Mouse (Mus musculus) splenic B cell, adult 2 months (primary cell): ENCODE results near the gene Ecpas.

Source experiments
- DNase-seq: peaks from one replicate; pipeline ENCODE4 v3.0.0-alpha.2; 2011; ENCODE audit warnings: low read depth, low spot score
- H3K27me3 ChIP-seq: 2 replicates; pipeline ENCODE4 v1.6.1; 2012; ENCODE audit warnings: mild to moderate bottlenecking, low read length, moderate library complexity, mixed read lengths; ENCODE audit not compliant: control insufficient read depth, poor library complexity, insufficient read depth, severe bottlenecking
- H3K36me3 ChIP-seq: 2 replicates; pipeline ENCODE4 v1.6.1; 2012; ENCODE audit warnings: mild to moderate bottlenecking, low read length, moderate library complexity, mixed read lengths; ENCODE audit not compliant: control insufficient read depth, poor library complexity, insufficient read depth, severe bottlenecking

The Ecpas gene

GRCm38 (mm10) chr4:58912629-58913335 lies at the start of gene Ecpas:
Ecpas (minus strand) TSS chr4:58912749.
- DNase-seq, result peak; percentile 67
- no peaks in the 10 kb centered on the region for H3K27me3 ChIP-seq
- no peaks in the 10 kb centered on the region for H3K36me3 ChIP-seq

DNA sequence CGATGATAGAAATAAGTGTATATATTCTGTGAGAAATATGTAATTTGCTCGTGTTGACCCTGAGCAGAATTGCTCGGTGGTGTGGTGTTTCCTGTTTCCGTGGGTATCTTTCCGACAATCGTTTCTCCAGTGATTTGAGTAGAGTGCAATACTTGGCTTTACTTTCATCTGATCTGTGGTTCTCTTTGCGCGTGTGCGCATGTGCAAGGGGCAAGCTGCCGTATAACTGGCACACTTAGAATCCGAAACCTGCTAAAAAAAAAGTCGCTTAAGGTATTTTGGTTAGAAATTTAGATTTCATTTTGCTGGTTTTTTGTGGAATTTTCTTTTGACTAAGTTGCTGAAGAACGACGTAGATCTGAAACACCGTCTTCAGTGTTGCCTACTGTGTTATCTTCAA lies 49.2 kb upstream of the Ecpas start:
- no peaks in the 10 kb centered on the region for H3K36me3 ChIP-seq
- H3K27me3 ChIP-seq, result no peaks in the 10 kb centered on the region
- DNase-seq, result no peak

- no peaks in the 10 kb centered on the region for H3K27me3 ChIP-seq
- DNase-seq, result no peak
Observed at GRCm38 (mm10) chr4:58952630-58953029, 40.1 kb upstream of the Ecpas start.

GRCm38 (mm10) chr4:58948391-58948790 lies 35.8 kb upstream of the Ecpas start:
- Histone ChIP-seq H3K27me3 (no peaks in the 10 kb centered on the region), H3K36me3 (no peaks in the 10 kb centered on the region)
- DNase-seq, result no peak

More at GRCm38 (mm10) chr4:58952630-58953029, 40.1 kb upstream of the Ecpas start:
- H3K36me3 ChIP-seq, result no peaks in the 10 kb centered on the region

GRCm38 (mm10) chr4:58944695-58945094 lies 32.1 kb upstream of the Ecpas start:
- no peaks in the 10 kb centered on the region for H3K27me3 ChIP-seq
- no peak for DNase-seq
- H3K36me3 ChIP-seq, result no peaks in the 10 kb centered on the region

GRCm38 (mm10) chr4:58944206-58944553 lies 31.6 kb upstream of the Ecpas start:
- Histone ChIP-seq H3K27me3 (no peaks in the 10 kb centered on the region), H3K36me3 (no peaks in the 10 kb centered on the region)
- DNase-seq, result no peak

DNA sequence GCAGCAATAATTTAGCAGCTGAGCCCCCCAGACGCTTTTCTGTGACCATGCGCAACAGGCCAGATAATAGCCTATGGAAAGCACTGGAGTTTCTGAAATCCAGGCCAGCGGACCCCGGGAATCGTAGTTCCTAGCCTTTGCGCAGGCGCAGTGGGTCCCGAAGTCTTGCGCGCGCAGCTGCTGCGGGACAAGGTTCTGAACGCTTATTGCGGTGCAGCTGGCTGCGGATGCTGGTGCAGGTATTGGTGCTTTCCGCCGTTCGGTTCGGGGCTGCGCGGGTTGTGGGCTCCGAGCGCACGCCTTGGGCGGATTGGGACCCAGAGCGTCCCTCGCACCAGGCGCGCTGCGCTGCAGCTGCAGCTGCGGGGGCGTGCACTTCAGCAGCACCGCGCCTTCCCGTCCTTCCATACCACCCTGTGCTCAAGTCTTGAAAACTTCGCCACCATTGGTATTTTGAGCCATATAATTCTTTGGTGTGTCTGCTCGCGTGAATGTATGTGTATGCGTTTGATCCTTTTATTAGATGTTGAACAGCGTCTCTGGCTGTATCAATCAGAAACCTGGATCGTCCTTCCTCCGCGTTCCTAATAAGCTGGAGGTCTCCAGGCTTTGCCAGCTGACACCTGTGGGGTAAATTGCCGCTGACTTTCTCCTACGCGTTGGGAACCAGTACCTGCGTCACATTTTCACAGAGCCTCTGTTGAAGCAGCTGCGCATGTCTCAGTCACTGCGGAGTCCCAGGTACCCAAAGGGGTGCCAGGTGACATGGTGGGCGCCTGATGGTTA lies 31.1 kb upstream of the Ecpas start, which contains the start of gene Zkscan16:
Gene Zkscan16, plus strand, starts transcription at position 209 of the 786 bp plus-strand sequence.
- DNase-seq, result peak; percentile 69
- H3K36me3 ChIP-seq, result no peaks in the 10 kb centered on the region
- no peaks in the 10 kb centered on the region for H3K27me3 ChIP-seq

DNA sequence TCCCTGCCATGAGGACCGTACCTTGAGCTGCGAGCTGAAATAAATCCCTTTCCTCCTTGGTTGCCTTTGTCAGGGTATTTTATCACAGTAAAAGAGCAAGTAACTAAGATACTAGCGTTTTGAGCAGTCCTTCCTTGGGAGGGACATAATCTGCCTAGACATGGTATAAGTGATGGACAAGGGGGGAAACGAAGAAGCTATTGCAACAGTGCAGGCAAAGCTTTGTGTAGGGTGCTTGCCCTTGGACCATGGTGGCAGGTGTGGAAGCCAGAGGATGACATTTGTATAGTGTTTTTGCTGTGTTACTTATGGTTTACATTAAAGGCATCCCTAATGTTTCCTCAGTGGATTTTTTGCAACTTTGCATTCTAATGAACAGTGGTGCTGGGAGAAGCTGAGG lies 30.4 kb upstream of the Ecpas start:
- no peaks in the 10 kb centered on the region for H3K36me3 ChIP-seq
- no peaks in the 10 kb centered on the region for H3K27me3 ChIP-seq
- no peak for DNase-seq

GRCm38 (mm10) chr4:58941638-58942037 lies 29.1 kb upstream of the Ecpas start:
- no peaks in the 10 kb centered on the region for H3K36me3 ChIP-seq
- no peaks in the 10 kb centered on the region for H3K27me3 ChIP-seq
- peak; percentile 68 for DNase-seq

DNA sequence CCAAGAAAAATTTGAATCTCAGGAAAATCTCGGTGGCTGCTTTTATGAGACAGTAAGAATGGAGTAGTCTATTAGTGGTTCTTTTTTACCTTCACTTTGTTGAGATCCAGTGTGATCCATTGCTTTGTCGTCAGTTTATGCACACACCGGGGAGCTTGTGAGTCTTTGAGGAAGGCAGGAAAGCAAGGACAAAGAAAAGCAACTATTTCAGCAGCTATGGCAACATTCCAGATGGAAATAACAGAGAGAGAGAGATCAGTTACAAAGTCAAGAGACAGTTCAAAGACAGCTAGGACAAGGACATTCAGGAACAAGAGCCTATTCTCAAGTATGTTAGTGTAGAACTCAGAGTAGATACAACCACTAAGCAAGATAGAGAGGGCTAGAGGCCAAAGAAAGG lies 23.3 kb upstream of the Ecpas start:
- H3K36me3 ChIP-seq, result no peaks in the 10 kb centered on the region
- H3K27me3 ChIP-seq, result no peaks in the 10 kb centered on the region
- DNase-seq, result no peak

- no peaks in the 10 kb centered on the region for H3K27me3 ChIP-seq
- no peaks in the 10 kb centered on the region for H3K36me3 ChIP-seq
- peak; percentile 73 for DNase-seq
Observed at GRCm38 (mm10) chr4:58934746-58935476, 22.4 kb upstream of the Ecpas start.

- no peaks in the 10 kb centered on the region for H3K27me3 ChIP-seq
- no peaks in the 10 kb centered on the region for H3K36me3 ChIP-seq
- no peak for DNase-seq
Observed at GRCm38 (mm10) chr4:58934308-58934707, 21.8 kb upstream of the Ecpas start.

DNA sequence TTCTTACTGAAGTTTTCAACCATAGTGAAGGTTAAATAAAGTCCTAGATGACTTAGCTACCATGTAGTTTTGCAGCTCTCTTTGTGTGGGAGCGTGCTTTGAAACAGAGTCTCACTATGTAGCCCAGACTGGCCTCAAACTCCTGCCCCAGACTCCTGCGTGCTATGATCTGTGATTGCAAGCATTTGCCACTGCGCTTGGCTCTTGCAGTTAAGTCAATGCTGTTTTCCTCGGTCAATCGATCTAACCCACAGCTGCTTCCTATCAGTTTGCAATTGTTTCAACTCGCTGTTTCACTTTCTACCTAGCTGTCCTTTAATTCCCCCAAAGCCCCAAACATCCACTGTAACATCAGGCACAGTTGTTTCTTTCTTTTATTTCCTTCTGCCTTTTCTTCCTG lies 20.0 kb upstream of the Ecpas start:
- H3K36me3 ChIP-seq, result no peaks in the 10 kb centered on the region
- no peak for DNase-seq
- H3K27me3 ChIP-seq, result no peaks in the 10 kb centered on the region

DNA sequence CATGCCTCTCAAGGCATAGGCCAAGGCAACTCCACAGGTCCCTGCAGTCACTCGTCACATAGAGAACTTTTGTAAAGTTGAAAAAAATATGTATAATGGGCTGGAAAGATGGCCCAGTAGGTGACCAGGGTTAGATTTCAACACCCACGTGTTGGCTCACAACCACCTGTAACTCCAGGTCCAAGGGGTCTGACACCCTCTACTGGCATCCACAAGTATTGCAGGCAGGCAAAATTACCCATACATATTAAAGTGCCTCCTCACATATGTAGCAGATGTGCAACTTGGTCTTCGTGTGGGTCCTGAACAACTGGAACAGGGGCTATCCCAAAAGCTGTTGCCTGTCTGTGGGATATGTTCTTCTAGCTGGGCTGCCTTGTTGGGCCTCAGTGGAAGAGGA lies 15.1 kb upstream of the Ecpas start:
- H3K36me3 ChIP-seq, result no peaks in the 10 kb centered on the region
- DNase-seq, result no peak

DNA sequence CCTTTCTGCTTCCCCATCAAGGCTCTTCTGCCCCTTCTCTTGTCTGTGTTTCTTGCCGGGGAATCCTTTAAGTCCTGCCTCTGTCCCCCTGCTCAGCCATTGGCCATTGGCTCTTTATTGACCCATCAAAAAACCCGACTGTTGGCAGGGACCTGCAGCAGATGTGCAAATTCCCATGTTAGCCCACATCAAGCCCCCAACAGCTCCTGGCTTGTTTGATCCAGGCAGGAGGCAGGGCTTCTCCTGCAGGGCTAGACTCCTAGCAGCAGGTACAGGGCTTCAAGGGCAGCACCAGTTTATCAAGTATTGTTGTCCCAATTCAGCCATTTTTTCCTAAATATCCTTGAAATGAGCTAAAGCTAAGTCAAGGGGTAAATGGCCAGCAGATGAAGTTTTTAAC lies 13.6 kb upstream of the Ecpas start:
- no peaks in the 10 kb centered on the region for H3K27me3 ChIP-seq
- H3K36me3 ChIP-seq, result no peaks in the 10 kb centered on the region
- no peak for DNase-seq

More for the DNA sequence above, 15.1 kb upstream of the Ecpas start:
- H3K27me3 ChIP-seq, result no peaks in the 10 kb centered on the region
